Mouse (Mus musculus): Measurements from ENCODE around the gene Tmem171.

Gene Tmem171

GRCm38 (mm10) chr13:98638507-98639166 is 56.0 kb downstream of the Tmem171 start:
- no peak for DNase-seq

GRCm38 (mm10) chr13:98637145-98637544 is 57.5 kb downstream of the Tmem171 start, which contains the start of gene Tmem174:
TSS of gene Tmem174 (minus strand) at chr13:98637410.
- DNase-seq: no peak

- DNase-seq: no peak
Measured at GRCm38 (mm10) chr13:98636571-98636970, 58.1 kb downstream of the Tmem171 start.

All from lung, postnatal 4 days (tissue).